Mouse (Mus musculus) embryonic fibroblast, embryonic 13.5 days (primary cell): ENCODE results near the gene 5330417H12Rik.

Experiments used
- CTCF ChIP-seq: IDR thresholded peaks from 2 replicates; pipeline ENCODE4 v1.5.1; 2011; ENCODE audit warnings: mild to moderate bottlenecking, control low read depth, low read length, moderate library complexity, borderline replicate concordance; ENCODE audit not compliant: insufficient read depth
- POLR2A ChIP-seq: IDR thresholded peaks from 2 replicates; pipeline ENCODE4 v1.6.1; 2011; ENCODE audit warnings: low read depth, mild to moderate bottlenecking, control low read depth, low read length, moderate library complexity

GRCm38 (mm10) chr7:107664063-107665056, 39.4 kb upstream of the 5330417H12Rik start:
- no peak for TF ChIP-seq POLR2A
- no peak for TF ChIP-seq CTCF
